Mouse (Mus musculus) liver, adult 2 months (tissue): ENCODE measurements around the gene Cyp2b13.
"Not testable (repeated sequence)": the region's sequence is repeated elsewhere in the genome, so short reads cannot be mapped to it uniquely, and the experiment has no call there.

ENCODE experiments used
- CTCF ChIP-seq: fragments of 200-500 bp; IDR thresholded peaks from 2 replicates; pipeline ENCODE4 v1.5.1; 2011; ENCODE audit warnings: low read depth, low read length, control low read depth
- POLR2A ChIP-seq: fragments of 200-500 bp; IDR thresholded peaks from 2 replicates; pipeline ENCODE4 v1.6.1; 2011; ENCODE audit warnings: low read length, control low read depth; ENCODE audit not compliant: insufficient read depth; ENCODE audit errors: extremely low read depth

GRCm38 (mm10) chr7:26061197-26061596 lies at the start of gene Cyp2b13:
- TF ChIP-seq POLR2A, CTCF: not testable (repeated sequence)
